Mouse (Mus musculus) cortical plate, adult 2 months (tissue): ENCODE measurements around the gene Cnn2. TPM values are rescaled to one million over a fixed set of nuclear protein-coding genes. Genes with fewer than 3 reads are reported as not detected.

ENCODE experiments used
- H3K27ac ChIP-seq: fragments of 200-500 bp; 2 replicates; pipeline ENCODE4 v1.5.1; 2012; ENCODE audit warnings: low read length, control low read depth, inconsistent platforms; ENCODE audit not compliant: insufficient read depth
- H3K4me1 ChIP-seq: fragments of 200-500 bp; 2 replicates; pipeline ENCODE4 v1.6.1; 2011; ENCODE audit warnings: low read length; ENCODE audit not compliant: control insufficient read depth, insufficient read depth
- H3K4me3 ChIP-seq: fragments of 200-500 bp; 2 replicates; pipeline ENCODE4 v1.5.1; 2011; ENCODE audit warnings: mild to moderate bottlenecking, low read length, control low read depth; ENCODE audit not compliant: insufficient read depth
- CTCF ChIP-seq: fragments of 200-500 bp; IDR thresholded peaks from 2 replicates; pipeline ENCODE4 v1.5.1; 2011; ENCODE audit warnings: mild to moderate bottlenecking, control low read depth, low read length; ENCODE audit not compliant: insufficient read depth; ENCODE audit errors: extremely low read depth
- POLR2A ChIP-seq: fragments of 200-500 bp; IDR thresholded peaks from 2 replicates; pipeline ENCODE4 v1.6.1; 2011; ENCODE audit warnings: mild to moderate bottlenecking, low read length, control low read depth; ENCODE audit not compliant: insufficient read depth; ENCODE audit errors: extremely low read depth
- polyA plus RNA-seq: library from polyadenylated mRNA; depleted of rRNA; stranded (reverse); fragments of >200 nt; gene quantifications from 2 replicates; pipeline ENCODE4 v1.2.3, GENCODE M21; 2012

The Cnn2 gene
- polyA plus RNA-seq, 1 experiment: 9.0 TPM

DNA sequence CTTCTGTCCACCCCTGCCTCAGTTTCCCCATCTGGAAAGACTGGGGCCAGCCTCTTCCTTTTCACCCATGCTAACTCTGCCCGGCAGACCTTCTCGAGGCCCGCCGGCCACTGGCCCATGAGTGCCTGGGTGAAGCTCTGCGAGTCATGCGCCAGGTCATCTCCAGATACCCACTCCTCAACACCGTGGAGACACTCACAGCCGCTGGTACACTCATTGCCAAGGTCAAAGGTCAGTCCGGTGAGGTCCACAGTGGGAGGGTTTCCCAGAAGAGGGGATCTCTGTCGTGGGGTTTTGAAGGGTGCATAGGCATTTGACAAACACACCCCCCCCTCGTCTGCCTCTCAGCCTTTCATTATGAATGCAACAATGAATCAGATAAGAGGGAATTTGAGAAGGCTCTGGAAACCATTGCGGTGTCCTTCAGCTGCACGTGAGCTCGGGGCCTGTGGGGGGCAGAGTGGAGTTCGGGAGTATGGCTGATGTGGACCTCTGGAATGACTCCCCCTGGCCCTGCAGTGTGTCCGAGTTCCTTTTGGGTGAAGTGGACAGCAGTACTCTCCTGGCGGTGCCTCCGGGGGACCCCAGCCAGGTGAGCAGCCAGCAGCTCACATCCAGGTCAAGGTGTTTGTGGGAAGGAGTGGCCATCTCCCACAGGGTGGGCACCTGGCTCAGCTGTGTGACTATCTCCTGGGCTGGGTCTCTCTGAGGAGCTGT, 32.4 kb downstream of the Cnn2 start:
- TF ChIP-seq POLR2A (no peak), CTCF (no peak)
- H3K27ac ChIP-seq: no peak overlapping the region

DNA sequence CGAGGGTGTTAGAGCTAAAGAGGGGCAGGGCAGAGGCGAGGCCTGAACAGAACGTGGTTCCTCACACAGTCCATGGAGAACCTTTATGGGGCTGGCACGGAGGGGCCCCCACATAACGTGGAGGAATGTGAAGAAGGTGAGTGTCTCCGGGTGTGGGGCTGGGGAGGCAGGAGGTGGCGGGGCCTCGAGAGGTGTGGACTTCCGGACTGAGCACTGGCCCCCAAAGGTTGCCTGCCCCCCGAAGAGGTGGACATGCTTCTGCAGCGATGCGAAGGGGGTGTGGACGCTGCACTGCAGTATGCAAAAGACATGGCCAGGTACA, 32.9 kb downstream of the Cnn2 start:
- TF ChIP-seq POLR2A (no peak), CTCF (no peak)
- H3K4me1 ChIP-seq: no peaks in the 10 kb centered on the region
- H3K27ac ChIP-seq: no peak overlapping the region
- H3K4me3 ChIP-seq: no peak overlapping the region

More for the DNA sequence above, 32.4 kb downstream of the Cnn2 start:
- Histone ChIP-seq H3K4me1 (no peaks in the 10 kb centered on the region), H3K4me3 (no peak overlapping the region)

DNA sequence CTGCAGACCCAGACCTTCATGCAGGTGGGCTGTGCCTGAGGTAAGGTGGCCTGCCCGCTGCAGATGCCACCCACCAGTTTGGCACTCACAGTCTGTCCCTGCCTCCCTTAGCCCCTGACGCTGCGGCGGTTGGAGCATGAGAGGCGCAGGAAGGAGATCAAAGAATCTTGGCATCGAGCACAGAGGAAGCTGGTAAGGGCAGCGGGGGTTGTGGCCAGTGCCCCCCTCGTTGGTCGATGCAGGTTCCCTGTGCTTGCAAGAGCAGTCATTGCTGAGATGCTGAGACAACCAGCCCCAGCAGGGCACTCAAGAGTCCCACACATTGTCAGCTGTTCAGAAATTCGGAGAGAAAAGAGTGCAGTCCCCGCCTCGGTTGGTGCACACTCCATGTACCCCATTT, 33.8 kb downstream of the Cnn2 start:
- Histone ChIP-seq H3K4me3 (no peak overlapping the region), H3K27ac (no peak overlapping the region), H3K4me1 (no peaks in the 10 kb centered on the region)
- TF ChIP-seq POLR2A (no peak), CTCF (no peak)

DNA sequence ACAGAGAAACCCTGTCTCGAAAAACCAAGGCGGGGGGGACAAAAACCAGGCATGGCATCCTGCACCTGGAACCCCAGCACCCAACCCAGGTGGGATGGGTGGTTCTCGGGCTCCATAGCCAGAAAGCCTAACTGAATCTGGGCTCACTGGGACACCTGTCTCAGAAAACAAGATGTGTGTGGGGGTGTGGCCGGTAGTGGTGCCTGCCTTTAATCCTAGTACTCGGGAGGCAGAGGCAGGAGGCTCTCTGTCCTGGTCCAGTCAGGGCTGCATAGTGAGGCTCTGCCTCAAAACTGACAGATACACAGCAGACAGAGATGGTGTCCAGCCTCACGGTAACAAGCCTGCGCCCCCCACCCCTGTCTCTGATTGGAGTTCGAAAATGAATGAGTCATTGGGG, 34.4 kb downstream of the Cnn2 start:
- Histone ChIP-seq H3K4me3 (no peak overlapping the region), H3K4me1 (no peaks in the 10 kb centered on the region), H3K27ac (no peak overlapping the region)
- TF ChIP-seq CTCF (no peak), POLR2A (no peak)

DNA sequence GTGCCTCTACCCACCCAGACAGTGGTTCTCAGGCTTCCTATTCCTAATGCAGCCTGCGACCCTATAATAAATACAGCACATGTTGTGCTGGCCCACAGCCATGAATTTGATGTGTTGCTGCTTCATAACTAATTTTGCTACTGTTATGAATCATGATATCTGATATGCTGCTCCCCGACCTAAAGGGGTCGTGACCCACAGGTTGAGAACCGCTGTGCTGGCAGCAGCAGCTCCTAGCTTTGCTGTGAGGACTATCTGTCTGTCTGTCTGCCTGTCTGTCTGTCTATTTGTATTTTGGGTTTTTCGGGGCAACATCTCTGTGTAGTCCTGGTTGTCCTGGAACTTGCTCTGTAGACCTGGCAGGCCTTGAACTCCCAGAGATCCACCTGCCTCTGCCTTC, 35.4 kb downstream of the Cnn2 start:
- Histone ChIP-seq H3K4me1 (no peaks in the 10 kb centered on the region), H3K27ac (no peak overlapping the region), H3K4me3 (no peak overlapping the region)
- no peak for TF ChIP-seq CTCF
- TF ChIP-seq POLR2A: no peak

DNA sequence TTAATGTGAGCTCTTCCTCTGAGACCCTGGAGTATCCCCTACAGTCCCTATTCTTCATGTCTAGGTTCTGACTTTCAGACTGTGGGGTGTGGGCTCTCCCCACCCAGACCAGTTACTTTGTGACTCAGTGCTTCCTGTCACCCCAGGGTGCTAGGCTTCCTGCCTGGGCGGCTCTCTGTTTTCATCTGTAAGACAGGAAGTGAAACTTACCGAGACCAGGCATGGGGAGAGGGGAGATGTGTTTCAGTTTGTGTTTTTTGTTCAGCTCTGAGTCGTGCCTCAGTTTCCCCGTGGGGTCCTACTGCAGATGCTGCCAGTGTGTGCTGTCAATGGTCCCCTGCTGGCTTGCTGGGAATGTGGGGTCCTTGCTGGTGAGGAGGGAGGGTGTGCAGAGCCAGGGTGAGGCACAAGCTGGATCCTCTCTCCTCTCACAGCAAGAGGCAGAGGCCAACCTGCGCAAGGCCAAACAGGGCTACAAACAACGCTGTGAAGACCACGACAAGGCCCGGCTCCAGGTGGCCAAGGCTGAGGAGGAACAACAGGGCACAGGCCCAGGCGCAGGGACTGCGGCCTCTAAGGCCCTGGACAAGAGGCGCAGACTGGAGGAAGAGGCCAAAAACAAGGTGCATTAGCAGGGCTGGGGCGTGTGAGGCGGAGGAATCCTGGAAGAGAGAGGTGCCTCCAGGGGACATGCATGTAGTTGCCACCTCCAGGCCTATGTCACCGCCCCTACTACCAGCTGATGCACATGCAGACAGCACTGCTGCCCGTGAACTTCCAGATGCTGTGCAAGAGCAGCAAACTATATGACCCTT, 36.1 kb downstream of the Cnn2 start:
- 0 out of 2 replicates have a peak overlapping the region, but pooled peaks have one; percentile 25 for H3K27ac ChIP-seq
- H3K4me1 ChIP-seq: no peaks in the 10 kb centered on the region
- H3K4me3 ChIP-seq: no peak overlapping the region
- no peak for TF ChIP-seq CTCF
- no peak for TF ChIP-seq POLR2A

DNA sequence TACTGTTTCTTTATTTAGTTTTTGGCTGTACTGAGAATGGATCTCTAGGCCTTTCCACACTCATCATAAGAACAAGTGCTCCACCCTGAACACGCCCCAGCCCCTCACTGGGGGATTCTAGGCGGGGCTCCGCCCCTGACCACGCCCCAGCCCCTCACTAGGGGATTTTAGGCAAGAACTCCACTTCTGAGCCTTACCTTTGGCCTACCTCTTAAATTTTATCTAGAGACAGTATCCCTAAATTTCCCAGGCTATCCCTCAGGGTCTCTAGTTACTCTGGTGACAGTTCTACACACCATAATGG, 36.6 kb downstream of the Cnn2 start:
- no peaks in the 10 kb centered on the region for H3K4me1 ChIP-seq
- no peak overlapping the region for H3K27ac ChIP-seq
- H3K4me3 ChIP-seq: no peak overlapping the region
- TF ChIP-seq POLR2A: no peak
- TF ChIP-seq CTCF: no peak

DNA sequence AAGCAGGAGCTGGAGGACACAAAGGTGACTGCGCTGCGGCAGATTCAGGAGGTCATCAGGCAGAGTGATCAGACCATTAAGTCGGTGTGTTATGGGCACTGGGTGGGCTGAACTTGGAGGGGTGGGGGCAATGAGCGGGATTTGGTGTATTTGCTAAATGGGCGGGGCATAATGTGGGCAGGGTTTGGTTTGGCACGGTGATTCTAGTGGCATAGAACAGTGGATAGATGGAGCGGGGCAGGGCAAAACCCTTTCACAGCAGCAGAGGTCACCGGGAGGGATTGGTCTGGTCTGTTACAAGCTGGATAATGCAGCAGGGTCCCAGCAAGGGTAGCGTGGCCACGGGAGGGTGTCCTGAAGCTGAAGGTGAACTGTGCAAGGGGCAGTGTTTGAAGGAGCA, 37.1 kb downstream of the Cnn2 start:
- no peak overlapping the region for H3K4me3 ChIP-seq
- TF ChIP-seq POLR2A (no peak), CTCF (no peak)

DNA sequence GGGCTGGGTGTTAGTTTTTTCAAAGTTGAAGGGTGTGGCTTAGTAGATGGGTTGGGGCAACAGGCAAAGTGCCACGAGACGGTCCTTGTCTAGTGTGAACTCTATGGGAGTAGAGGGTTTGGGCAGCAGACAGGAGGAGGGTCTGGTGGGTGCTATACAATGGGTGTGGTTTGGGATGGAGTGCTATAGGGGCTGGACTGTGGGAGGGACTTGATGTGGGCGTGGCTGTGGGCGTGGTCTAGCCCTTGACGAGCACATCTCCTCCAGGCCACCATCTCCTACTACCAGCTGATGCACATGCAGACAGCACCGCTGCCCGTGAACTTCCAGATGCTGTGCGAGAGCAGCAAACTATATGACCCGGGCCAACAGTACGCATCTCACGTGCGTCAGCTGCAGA, 37.5 kb downstream of the Cnn2 start:
- no peaks in the 10 kb centered on the region for H3K4me1 ChIP-seq
- no peak overlapping the region for H3K4me3 ChIP-seq
- no peak overlapping the region for H3K27ac ChIP-seq
- TF ChIP-seq POLR2A (no peak), CTCF (no peak)

More for the DNA sequence above, 37.1 kb downstream of the Cnn2 start:
- no peaks in the 10 kb centered on the region for H3K4me1 ChIP-seq
- H3K27ac ChIP-seq: no peak overlapping the region
